Mouse (Mus musculus): ENCODE results near the gene Scube1.
A peak's percentile ranks its signal among the peaks of the same experiment; 100 is the strongest.

GRCm38 (mm10) chr15:83727626-83728025 is 2.8 kb upstream of the Scube1 start:
- TF ChIP-seq CTCF (IDR thresholded peaks at IDR 0.05; ENCODE audit: control insufficient read depth, insufficient read depth, insufficient read length) = peak; percentile 54
- TF ChIP-seq MYOD1 (IDR thresholded peaks at IDR 0.05; ENCODE audit: control insufficient read depth, insufficient read length, low read depth) = no peak
- TF ChIP-seq MYOG (IDR thresholded peaks at IDR 0.05; ENCODE audit: control insufficient read depth, extremely low read depth, insufficient read length) = no peak
- no peak for TF ChIP-seq USF1 (IDR thresholded peaks at IDR 0.05; ENCODE audit: low read depth)
- TF ChIP-seq FOSL1 (IDR thresholded peaks at IDR 0.05; ENCODE audit: insufficient read depth, low read length, poor library complexity, severe bottlenecking) = no peak
